Mouse (Mus musculus): ENCODE measurements at regions not wholly inside any gene's neighbourhood (a gene's known extent, or its start where the extent isn't known, plus 50 kb on each side); places are given as distances from the start of the nearest gene placed in this dataset.

DNA sequence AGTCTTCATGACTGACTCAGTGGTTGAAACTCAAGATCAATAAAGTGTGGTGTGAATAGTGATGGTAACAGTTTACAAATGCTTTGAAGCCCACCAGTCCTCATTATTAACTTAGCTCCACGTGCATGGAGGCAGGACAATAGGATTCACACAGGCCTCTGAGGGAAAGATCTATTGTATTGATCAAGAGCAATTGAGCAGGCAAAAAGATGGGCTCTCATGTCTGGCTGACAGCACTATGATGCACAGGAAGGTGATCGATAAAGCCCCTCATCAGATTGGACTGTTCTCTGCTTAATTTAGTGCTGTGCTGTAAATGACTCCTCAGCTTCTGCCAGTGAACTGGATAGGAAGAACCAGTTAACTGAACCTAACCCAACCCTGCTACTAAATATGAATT is 247.5 kb upstream of the Ddi1 start:
- TF ChIP-seq CTCF (IDR thresholded peaks at IDR 0.05; ENCODE audit: low read depth, low read length) (no peak), POLR2A (IDR thresholded peaks at IDR 0.05; ENCODE audit: insufficient read depth, low read length) (no peak), EP300 (IDR thresholded peaks at IDR 0.05; ENCODE audit: insufficient read depth, low read depth, low read length) (no peak)
